Mouse (Mus musculus): ENCODE data around the gene Phf8. TPM values are rescaled to one million over a fixed set of nuclear protein-coding genes. Genes with fewer than 3 reads are reported as not detected.

The Phf8 gene
- polyA plus RNA-seq, 1 experiment, result 7.2 TPM

GRCm38 (mm10) chrX:151521786-151522522 lies 1.5 kb downstream of the Phf8 start:
- no peaks in the 10 kb centered on the region for H3K79me2 ChIP-seq (ENCODE audit: control insufficient read depth, insufficient read depth)
- peak overlapping the region; percentile 70 for H3K4me2 ChIP-seq (ENCODE audit: low read depth)
- peak overlapping the region; percentile 71 for H3K4me3 ChIP-seq
- H3K27me3 ChIP-seq (ENCODE audit: control insufficient read depth, insufficient read depth, insufficient read length), result no peaks in the 10 kb centered on the region
- peak overlapping the region; percentile 35 for H3ac ChIP-seq (ENCODE audit: control insufficient read depth, insufficient read length)
- TF ChIP-seq POLR2A (IDR thresholded peaks at IDR 0.05; ENCODE audit: insufficient read length, low read depth), result no peak
- no peak for TF ChIP-seq TCF12 (IDR thresholded peaks at IDR 0.05; ENCODE audit: insufficient read depth, poor library complexity, severe bottlenecking)
- TF ChIP-seq CEBPB (IDR thresholded peaks at IDR 0.05; ENCODE audit: insufficient read depth, poor library complexity, severe bottlenecking), result no peak
- TF ChIP-seq MYOG (IDR thresholded peaks at IDR 0.05; ENCODE audit: control insufficient read depth in 1 of 3, insufficient read depth in 1 of 3, insufficient read length in 2 of 3, low read depth in 2 of 3), result no peak
- TF ChIP-seq MAX (IDR thresholded peaks at IDR 0.05; ENCODE audit: low read depth), result no peak
- no peak for TF ChIP-seq MYOD1 (IDR thresholded peaks at IDR 0.05; ENCODE audit: control insufficient read depth in 1 of 3, insufficient read length in 2 of 3, low read depth in 2 of 3)
- TF ChIP-seq SRF (IDR thresholded peaks at IDR 0.05; ENCODE audit: control insufficient read depth, insufficient read length, low read depth), result no peak
- TF ChIP-seq POLR2AphosphoS2 (IDR thresholded peaks at IDR 0.05; ENCODE audit: insufficient read length, low read depth), result no peak
- TF ChIP-seq TCF3 (IDR thresholded peaks at IDR 0.05; ENCODE audit: insufficient read length, low read depth), result no peak
- no peak for TF ChIP-seq E2F4 (IDR thresholded peaks at IDR 0.05; ENCODE audit: insufficient read depth)
- no peak for TF ChIP-seq REST (IDR thresholded peaks at IDR 0.05; ENCODE audit: insufficient read depth, insufficient read length)
- TF ChIP-seq USF1 (IDR thresholded peaks at IDR 0.05; ENCODE audit: low read depth), result no peak
- H3K36me3 ChIP-seq (ENCODE audit: control insufficient read depth, insufficient read depth), result no peaks in the 10 kb centered on the region

DNA sequence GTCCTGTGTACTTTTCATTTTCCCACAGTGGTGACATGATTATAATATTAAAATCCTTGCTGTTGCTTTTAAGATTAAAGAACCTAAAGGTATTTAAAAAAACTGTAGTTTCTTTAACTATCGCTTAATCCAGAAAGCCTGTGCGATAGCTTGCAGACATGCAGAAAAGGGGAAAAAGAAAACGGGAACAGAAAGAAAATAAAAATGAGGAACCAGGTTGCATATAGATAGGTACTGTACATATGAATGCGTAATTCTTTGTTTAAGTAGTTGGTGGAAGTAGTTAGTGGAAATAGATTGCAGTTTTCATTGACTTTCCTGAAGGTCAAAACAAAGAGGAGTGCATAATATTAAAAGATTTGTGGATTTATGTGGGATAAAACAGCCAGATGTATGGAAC lies 32.9 kb downstream of the Phf8 start:
- Histone ChIP-seq H3K36me3 (ENCODE audit: control insufficient read depth, insufficient read depth) (peaks cover 5% of the 10 kb centered on the region), H3ac (ENCODE audit: control insufficient read depth, insufficient read length) (no peak overlapping the region), H3K4me3 (no peak overlapping the region), H3K4me2 (ENCODE audit: low read depth) (no peak overlapping the region), H3K27me3 (ENCODE audit: control insufficient read depth, insufficient read depth, insufficient read length) (no peaks in the 10 kb centered on the region), H3K79me2 (ENCODE audit: control insufficient read depth, insufficient read depth) (no peaks in the 10 kb centered on the region)
- TF ChIP-seq TCF12 (IDR thresholded peaks at IDR 0.05; ENCODE audit: insufficient read depth, poor library complexity, severe bottlenecking) (no peak), REST (IDR thresholded peaks at IDR 0.05; ENCODE audit: insufficient read depth, insufficient read length) (no peak), TCF3 (IDR thresholded peaks at IDR 0.05; ENCODE audit: insufficient read length, low read depth) (no peak)

DNA sequence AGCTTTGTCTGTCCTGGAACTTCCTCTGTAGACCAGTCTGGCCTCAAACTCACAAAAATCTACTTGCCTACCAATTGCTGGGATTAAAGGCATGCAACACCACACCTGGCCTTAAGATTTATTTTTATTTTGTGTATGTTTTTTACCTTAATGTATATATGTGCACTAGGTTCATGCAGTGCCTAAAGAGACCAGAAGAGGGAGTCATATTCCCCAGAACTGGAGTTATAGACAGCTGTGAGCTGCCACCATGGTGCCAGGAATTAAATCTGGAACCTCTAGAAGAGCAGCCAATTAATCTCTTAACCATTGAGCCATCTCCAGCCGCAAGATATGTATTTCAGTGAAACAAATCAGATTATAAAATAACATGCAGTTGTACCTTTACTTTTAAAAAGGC lies 54.7 kb downstream of the Phf8 start:
- Histone ChIP-seq H3ac (ENCODE audit: control insufficient read depth, insufficient read length) (no peak overlapping the region), H3K27me3 (ENCODE audit: control insufficient read depth, insufficient read depth, insufficient read length) (no peaks in the 10 kb centered on the region), H3K79me2 (ENCODE audit: control insufficient read depth, insufficient read depth) (no peaks in the 10 kb centered on the region), H3K4me2 (ENCODE audit: low read depth) (no peak overlapping the region), H3K36me3 (ENCODE audit: control insufficient read depth, insufficient read depth) (no peaks in the 10 kb centered on the region), H3K4me3 (no peak overlapping the region)
- TF ChIP-seq REST (IDR thresholded peaks at IDR 0.05; ENCODE audit: insufficient read depth, insufficient read length) (no peak), TCF3 (IDR thresholded peaks at IDR 0.05; ENCODE audit: insufficient read length, low read depth) (no peak), E2F4 (IDR thresholded peaks at IDR 0.05; ENCODE audit: insufficient read depth) (no peak), MYOD1 (IDR thresholded peaks at IDR 0.05; ENCODE audit: control insufficient read depth in 1 of 3, insufficient read length in 2 of 3, low read depth in 2 of 3) (no peak), MAX (IDR thresholded peaks at IDR 0.05; ENCODE audit: low read depth) (no peak), SRF (IDR thresholded peaks at IDR 0.05; ENCODE audit: control insufficient read depth, insufficient read length, low read depth) (no peak), CEBPB (IDR thresholded peaks at IDR 0.05; ENCODE audit: insufficient read depth, poor library complexity, severe bottlenecking) (no peak), MYOG (IDR thresholded peaks at IDR 0.05; ENCODE audit: control insufficient read depth in 1 of 3, insufficient read depth in 1 of 3, insufficient read length in 2 of 3, low read depth in 2 of 3) (no peak), POLR2AphosphoS2 (IDR thresholded peaks at IDR 0.05; ENCODE audit: insufficient read length, low read depth) (no peak), USF1 (IDR thresholded peaks at IDR 0.05; ENCODE audit: low read depth) (no peak), POLR2A (IDR thresholded peaks at IDR 0.05; ENCODE audit: insufficient read length, low read depth) (no peak), TCF12 (IDR thresholded peaks at IDR 0.05; ENCODE audit: insufficient read depth, poor library complexity, severe bottlenecking) (no peak)

DNA sequence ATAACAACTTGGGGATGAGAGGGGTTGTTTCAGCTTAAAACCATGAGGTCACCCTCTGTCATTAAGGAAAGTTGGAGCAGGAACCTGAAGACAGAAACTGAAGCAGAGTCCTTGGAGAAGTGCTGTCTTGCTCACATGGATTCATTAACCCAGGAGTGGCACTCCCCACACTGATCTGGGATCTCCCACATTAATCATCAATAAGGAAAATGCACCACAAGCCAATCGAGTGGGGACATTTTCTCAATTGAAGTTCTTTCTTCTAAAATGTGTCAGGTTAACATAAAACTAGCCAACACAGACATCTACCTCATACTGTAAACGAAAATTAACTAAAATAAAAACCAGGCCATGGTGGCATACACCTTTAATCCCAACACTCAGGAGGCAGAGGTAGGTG lies 122.9 kb downstream of the Phf8 start:
- no peaks in the 10 kb centered on the region for H3K27me3 ChIP-seq (ENCODE audit: control insufficient read depth, insufficient read depth, insufficient read length)
- TF ChIP-seq CEBPB (IDR thresholded peaks at IDR 0.05; ENCODE audit: insufficient read depth, poor library complexity, severe bottlenecking) (no peak), MYOG (IDR thresholded peaks at IDR 0.05; ENCODE audit: control insufficient read depth in 1 of 3, insufficient read depth in 1 of 3, insufficient read length in 2 of 3, low read depth in 2 of 3) (no peak), USF1 (IDR thresholded peaks at IDR 0.05; ENCODE audit: low read depth) (no peak), TCF12 (IDR thresholded peaks at IDR 0.05; ENCODE audit: insufficient read depth, poor library complexity, severe bottlenecking) (no peak), POLR2A (IDR thresholded peaks at IDR 0.05; ENCODE audit: insufficient read length, low read depth) (no peak), TCF3 (IDR thresholded peaks at IDR 0.05; ENCODE audit: insufficient read length, low read depth) (no peak), MYOD1 (IDR thresholded peaks at IDR 0.05; ENCODE audit: control insufficient read depth in 1 of 3, insufficient read length in 2 of 3, low read depth in 2 of 3) (no peak), SRF (IDR thresholded peaks at IDR 0.05; ENCODE audit: control insufficient read depth, insufficient read length, low read depth) (no peak), POLR2AphosphoS2 (IDR thresholded peaks at IDR 0.05; ENCODE audit: insufficient read length, low read depth) (no peak), MAX (IDR thresholded peaks at IDR 0.05; ENCODE audit: low read depth) (no peak), E2F4 (IDR thresholded peaks at IDR 0.05; ENCODE audit: insufficient read depth) (no peak), REST (IDR thresholded peaks at IDR 0.05; ENCODE audit: insufficient read depth, insufficient read length) (no peak)
- no peaks in the 10 kb centered on the region for H3K79me2 ChIP-seq (ENCODE audit: control insufficient read depth, insufficient read depth)
- H3K4me2 ChIP-seq (ENCODE audit: low read depth), result no peak overlapping the region
- H3ac ChIP-seq (ENCODE audit: control insufficient read depth, insufficient read length), result no peak overlapping the region
- H3K36me3 ChIP-seq (ENCODE audit: control insufficient read depth, insufficient read depth), result no peaks in the 10 kb centered on the region
- H3K4me3 ChIP-seq, result no peak overlapping the region

Measured in myocyte (in vitro differentiated cells).